Mouse (Mus musculus): ENCODE results near the gene Ncor2. TPM values are rescaled to one million over a fixed set of nuclear protein-coding genes. Genes with fewer than 3 reads are reported as not detected.

Gene Ncor2
- polyA plus RNA-seq, 1 experiment from 2014 or later: 31.6 TPM

GRCm38 (mm10) chr5:125162461-125162860 lies 16.6 kb downstream of the Ncor2 start:
- Histone ChIP-seq H3K27me3 (no peaks in the 10 kb centered on the region), H3K4me3 (no peak overlapping the region), H3K36me3 (no peaks in the 10 kb centered on the region), H3K4me1 (peaks cover 78% of the 10 kb centered on the region), H3K4me2 (replicated peaks) (no peak overlapping the region), H3K9ac (replicated peaks) (no peak overlapping the region), H3K27ac (replicated peaks) (peak overlapping the region; percentile 81; the same call in 1 of the 2 replicates), H3K9me3 (no peaks in the 10 kb centered on the region)
- 21% methylated on average over 3 of the region's 3 CpGs for WGBS
- ATAC-seq (replicated peaks): no peak

- no peak overlapping the region for H3K9ac ChIP-seq (replicated peaks)
- H3K4me3 ChIP-seq: no peak overlapping the region
- no peak for ATAC-seq (replicated peaks)
- H3K27ac ChIP-seq (replicated peaks): peak overlapping the region; percentile 95
- H3K9me3 ChIP-seq: no peaks in the 10 kb centered on the region
- H3K4me1 ChIP-seq: peaks cover 87% of the 10 kb centered on the region
- peak overlapping the region; percentile 33 for H3K4me2 ChIP-seq (replicated peaks)
- WGBS: 29% methylated on average over 14 of the region's 14 CpGs
- H3K36me3 ChIP-seq: no peaks in the 10 kb centered on the region
- H3K27me3 ChIP-seq: no peaks in the 10 kb centered on the region
These were observed 19.1 kb downstream of the Ncor2 start for GRCm38 (mm10) chr5:125159804-125160405.

- WGBS: 3% methylated on average over 12 of the region's 12 CpGs
- H3K27ac ChIP-seq (replicated peaks): peak overlapping the region; percentile 95
These were observed 19.7 kb downstream of the Ncor2 start for GRCm38 (mm10) chr5:125159293-125159692.

DNA sequence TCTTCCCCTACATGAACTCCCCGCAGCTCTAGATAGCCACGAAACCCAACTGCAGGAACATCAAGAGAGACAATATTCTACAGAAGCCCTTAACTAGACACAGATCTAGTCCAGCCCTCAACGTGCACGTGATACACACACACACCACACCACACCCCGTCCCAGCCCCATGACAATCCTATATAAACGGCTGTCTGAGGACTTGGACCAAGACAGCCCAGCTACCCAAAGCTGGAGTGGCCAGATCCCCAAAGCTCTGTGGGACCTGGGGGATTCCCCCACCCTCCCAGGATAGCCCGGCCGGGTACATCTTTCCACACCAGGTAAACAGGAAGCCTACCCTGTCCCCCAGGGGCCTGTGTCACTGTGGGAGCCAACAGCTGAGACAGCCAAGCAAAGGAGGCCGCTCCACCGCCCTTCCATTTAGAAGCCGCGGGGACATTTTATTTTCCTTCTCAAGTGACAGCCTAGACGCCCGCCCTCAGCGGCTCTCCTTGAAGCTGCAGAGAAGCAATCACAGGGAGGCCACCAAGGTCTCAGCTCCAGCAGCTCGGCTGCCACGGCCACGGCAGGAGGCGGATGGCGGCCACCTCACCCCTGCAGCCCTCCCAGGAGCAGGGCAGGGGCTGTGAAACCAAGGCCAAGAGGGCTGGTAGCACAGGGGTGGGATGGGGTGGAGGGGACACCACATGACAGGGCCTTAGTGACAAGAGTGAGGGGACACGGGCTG lies 20.6 kb downstream of the Ncor2 start:
- ATAC-seq (replicated peaks): no peak
- Histone ChIP-seq H3K27ac (replicated peaks) (peak overlapping the region; percentile 95), H3K9ac (replicated peaks) (peak overlapping the region; percentile 33), H3K36me3 (no peaks in the 10 kb centered on the region), H3K4me2 (replicated peaks) (peak overlapping the region; percentile 33), H3K4me3 (0 out of 2 replicates have a peak overlapping the region, but pooled peaks have one; percentile 12), H3K9me3 (no peaks in the 10 kb centered on the region), H3K27me3 (no peaks in the 10 kb centered on the region), H3K4me1 (peaks cover 87% of the 10 kb centered on the region)
- 15% methylated on average over 21 of the region's 21 CpGs for WGBS

More at GRCm38 (mm10) chr5:125159293-125159692, 19.7 kb downstream of the Ncor2 start:
- H3K4me1 ChIP-seq: peaks cover 87% of the 10 kb centered on the region
- H3K4me3 ChIP-seq: no peak overlapping the region
- H3K4me2 ChIP-seq (replicated peaks): peak overlapping the region; percentile 33
- H3K9me3 ChIP-seq: no peaks in the 10 kb centered on the region
- no peaks in the 10 kb centered on the region for H3K27me3 ChIP-seq
- peak overlapping the region; percentile 33; the same call in 1 of the 2 replicates for H3K9ac ChIP-seq (replicated peaks)
- peak; percentile 58 for ATAC-seq (replicated peaks)
- no peaks in the 10 kb centered on the region for H3K36me3 ChIP-seq

DNA sequence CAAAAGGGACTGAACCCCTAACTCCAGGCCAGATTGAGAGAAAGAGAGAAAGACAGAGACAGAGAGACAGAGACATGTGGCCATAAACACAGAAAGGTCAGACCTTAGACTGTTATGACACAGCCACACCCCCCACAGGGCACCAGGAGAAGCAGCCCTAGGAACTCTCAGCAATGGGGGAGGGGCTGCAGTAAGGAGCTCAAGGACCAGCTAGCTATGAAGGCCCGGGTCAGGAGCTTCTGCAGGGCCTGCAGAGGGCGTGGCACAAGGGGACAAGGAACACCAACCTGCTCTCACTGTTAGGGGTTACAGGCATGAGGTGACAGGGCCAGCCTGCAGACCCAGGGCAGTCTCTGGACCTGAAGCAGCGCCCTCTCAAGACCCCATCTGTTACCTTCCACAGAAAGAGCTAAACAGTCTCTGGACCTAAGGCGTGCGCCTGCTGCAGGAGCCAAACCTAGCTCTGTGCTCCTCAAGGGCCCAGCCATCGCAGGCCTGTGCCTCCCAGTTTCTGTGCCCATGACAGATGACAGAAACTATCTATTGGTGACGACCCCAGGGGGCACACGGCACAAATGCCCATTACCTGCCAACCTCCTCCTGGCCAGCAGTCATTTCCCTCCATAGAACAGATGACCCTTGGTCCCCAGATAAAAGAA lies 21.5 kb downstream of the Ncor2 start:
- H3K4me3 ChIP-seq: no peak overlapping the region
- WGBS: 50% methylated on average over 8 of the region's 8 CpGs
- no peaks in the 10 kb centered on the region for H3K27me3 ChIP-seq
- H3K4me1 ChIP-seq: peaks cover 88% of the 10 kb centered on the region
- no peaks in the 10 kb centered on the region for H3K9me3 ChIP-seq
- no peak for ATAC-seq (replicated peaks)
- H3K4me2 ChIP-seq (replicated peaks): no peak overlapping the region; the same call in 1 of the 2 replicates
- peak overlapping the region; percentile 2; the same call in 1 of the 2 replicates for H3K9ac ChIP-seq (replicated peaks)
- no peaks in the 10 kb centered on the region for H3K36me3 ChIP-seq
- peak overlapping the region; percentile 95 for H3K27ac ChIP-seq (replicated peaks)

DNA sequence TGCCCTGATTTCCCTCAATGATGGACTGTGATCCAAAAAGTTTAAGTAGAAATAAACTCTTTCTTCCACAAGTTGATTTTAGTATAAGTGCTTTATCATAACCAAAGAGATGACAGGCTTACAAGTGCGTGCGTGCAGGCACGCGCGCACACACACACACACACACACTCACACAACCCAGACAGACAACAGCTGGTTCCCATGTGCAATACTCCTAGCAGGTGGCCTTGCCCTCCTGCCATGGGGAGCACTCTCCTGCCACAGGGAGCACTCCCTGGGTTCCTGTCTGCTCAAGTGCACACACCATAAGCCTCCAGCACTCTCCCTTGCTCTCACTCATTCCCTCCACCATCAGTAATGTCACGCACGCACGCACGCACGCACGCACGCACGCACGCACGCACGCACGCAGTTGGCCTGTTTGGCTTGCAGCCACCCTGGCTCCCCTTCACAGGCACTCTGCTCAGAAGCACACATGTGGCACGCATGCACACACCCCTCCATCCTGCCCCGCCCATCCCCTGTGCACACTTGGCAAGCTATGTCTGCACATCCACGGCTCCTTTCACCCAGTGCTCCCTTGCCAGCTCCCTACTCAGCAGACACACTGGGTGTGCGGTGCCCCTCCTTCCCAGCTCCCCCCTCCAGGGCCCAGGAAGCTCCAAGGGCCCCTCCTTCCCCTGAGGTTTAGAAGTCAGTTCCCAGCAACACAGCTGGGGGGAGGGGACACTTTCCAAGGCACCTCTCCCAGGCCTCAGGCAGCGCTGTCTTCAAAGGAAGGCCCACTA lies 22.4 kb downstream of the Ncor2 start:
- Histone ChIP-seq H3K27me3 (no peaks in the 10 kb centered on the region), H3K4me1 (peaks cover 93% of the 10 kb centered on the region), H3K9me3 (no peaks in the 10 kb centered on the region), H3K4me2 (replicated peaks) (no peak overlapping the region), H3K4me3 (no peak overlapping the region), H3K9ac (replicated peaks) (no peak overlapping the region), H3K36me3 (no peaks in the 10 kb centered on the region), H3K27ac (replicated peaks) (peak overlapping the region; percentile 95)
- no peak; the same call in 1 of the 2 replicates for ATAC-seq (replicated peaks)
- WGBS: 57% methylated on average over 22 of the region's 22 CpGs

- H3K36me3 ChIP-seq: no peaks in the 10 kb centered on the region
- WGBS: 72% methylated on average over 4 of the region's 4 CpGs
- ATAC-seq (replicated peaks): no peak
- H3K27ac ChIP-seq (replicated peaks): peak overlapping the region; percentile 95
- no peak overlapping the region; the same call in 1 of the 2 replicates for H3K9ac ChIP-seq (replicated peaks)
- H3K4me2 ChIP-seq (replicated peaks): 0 out of 2 replicates have a peak overlapping the region, but pooled peaks have one; percentile 2
- peaks cover 100% of the 10 kb centered on the region for H3K4me1 ChIP-seq
- no peaks in the 10 kb centered on the region for H3K9me3 ChIP-seq
- no peak overlapping the region for H3K4me3 ChIP-seq
- H3K27me3 ChIP-seq: no peaks in the 10 kb centered on the region
These were observed 23.6 kb downstream of the Ncor2 start for GRCm38 (mm10) chr5:125155451-125155850.

- peaks cover 100% of the 10 kb centered on the region for H3K4me1 ChIP-seq
- peak; percentile 21 for ATAC-seq (replicated peaks)
- H3K36me3 ChIP-seq: no peaks in the 10 kb centered on the region
- WGBS: 25% methylated on average over 5 of the region's 5 CpGs
- H3K27me3 ChIP-seq: no peaks in the 10 kb centered on the region
- no peaks in the 10 kb centered on the region for H3K9me3 ChIP-seq
- H3K9ac ChIP-seq (replicated peaks): no peak overlapping the region; the same call in 1 of the 2 replicates
- H3K4me2 ChIP-seq (replicated peaks): 0 out of 2 replicates have a peak overlapping the region, but pooled peaks have one; percentile 2
- no peak overlapping the region for H3K4me3 ChIP-seq
- H3K27ac ChIP-seq (replicated peaks): peak overlapping the region; percentile 95
These were observed 24.0 kb downstream of the Ncor2 start for GRCm38 (mm10) chr5:125154989-125155388.

DNA sequence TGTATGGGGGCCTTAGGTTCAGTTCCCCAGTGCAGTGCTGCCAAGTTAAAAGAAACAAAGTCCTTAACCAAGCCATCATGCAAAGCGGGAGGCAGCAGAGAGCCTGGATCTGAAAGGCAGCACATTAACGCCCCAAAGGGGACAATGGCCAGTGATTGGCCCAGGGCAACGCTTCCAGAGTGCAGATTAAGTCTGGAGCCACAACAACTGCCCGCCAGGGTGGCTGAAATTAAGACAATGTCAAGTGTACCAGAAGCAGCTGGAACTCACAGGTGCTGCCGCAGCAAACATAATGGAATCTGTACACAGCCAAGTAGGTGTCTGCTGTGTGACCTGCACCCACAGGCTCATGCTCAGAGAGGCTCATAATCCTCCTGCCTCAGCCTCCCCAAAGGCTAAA lies 24.8 kb downstream of the Ncor2 start:
- H3K4me1 ChIP-seq: peaks cover 100% of the 10 kb centered on the region
- H3K27ac ChIP-seq (replicated peaks): peak overlapping the region; percentile 95
- 10% methylated on average over 5 of the region's 5 CpGs for WGBS
- no peaks in the 10 kb centered on the region for H3K27me3 ChIP-seq
- H3K36me3 ChIP-seq: no peaks in the 10 kb centered on the region
- no peak overlapping the region for H3K4me3 ChIP-seq
- H3K4me2 ChIP-seq (replicated peaks): no peak overlapping the region
- H3K9me3 ChIP-seq: no peaks in the 10 kb centered on the region
- ATAC-seq (replicated peaks): no peak
- no peak overlapping the region for H3K9ac ChIP-seq (replicated peaks)

- ATAC-seq (replicated peaks): no peak
- H3K36me3 ChIP-seq: no peaks in the 10 kb centered on the region
- H3K27me3 ChIP-seq: no peaks in the 10 kb centered on the region
- peak overlapping the region; percentile 95 for H3K27ac ChIP-seq (replicated peaks)
- no peak overlapping the region for H3K4me2 ChIP-seq (replicated peaks)
- WGBS: 76% methylated on average over 11 of the region's 11 CpGs
- no peak overlapping the region for H3K9ac ChIP-seq (replicated peaks)
- no peak overlapping the region for H3K4me3 ChIP-seq
- H3K4me1 ChIP-seq: peaks cover 100% of the 10 kb centered on the region
- no peaks in the 10 kb centered on the region for H3K9me3 ChIP-seq
These were observed 25.7 kb downstream of the Ncor2 start for GRCm38 (mm10) chr5:125153201-125153816.

GRCm38 (mm10) chr5:125151872-125152534 lies 27.0 kb downstream of the Ncor2 start:
- WGBS: 7% methylated on average over 17 of the region's 17 CpGs
- H3K9ac ChIP-seq (replicated peaks): peak overlapping the region; percentile 29
- no peaks in the 10 kb centered on the region for H3K36me3 ChIP-seq
- peak; percentile 57 for ATAC-seq (replicated peaks)
- H3K4me3 ChIP-seq: no peak overlapping the region
- H3K27me3 ChIP-seq: no peaks in the 10 kb centered on the region
- H3K27ac ChIP-seq (replicated peaks): peak overlapping the region; percentile 95
- H3K9me3 ChIP-seq: no peaks in the 10 kb centered on the region
- peak overlapping the region; percentile 24 for H3K4me2 ChIP-seq (replicated peaks)
- H3K4me1 ChIP-seq: peaks cover 100% of the 10 kb centered on the region

All from forebrain, embryonic 15.5 days (tissue).